Mouse (Mus musculus) erythroblast, embryonic 14.5 days (primary cell): ENCODE measurements around the gene Slc39a1. TPM values are rescaled to one million over a fixed set of nuclear protein-coding genes. Genes with fewer than 3 reads are reported as not detected.
A peak's percentile ranks its signal among the peaks of the same experiment; 100 is the strongest.

Source experiments
- H3K27me3 ChIP-seq: 2 replicates; pipeline ENCODE4 v1.6.1; 2012; ENCODE audit warnings: inconsistent platforms; ENCODE audit not compliant: control insufficient read depth
- H3K36me3 ChIP-seq: 2 replicates; pipeline ENCODE4 v1.6.1; 2012; ENCODE audit warnings: mild to moderate bottlenecking, inconsistent platforms; ENCODE audit not compliant: control insufficient read depth
- H3K4me1 ChIP-seq: 2 replicates; pipeline ENCODE4 v1.6.1; 2012; ENCODE audit warnings: inconsistent platforms; ENCODE audit not compliant: control insufficient read depth
- H3K4me3 ChIP-seq: replicated peaks from 2 replicates; pipeline ENCODE3; 2012; ENCODE audit warnings: moderate library complexity, mild to moderate bottlenecking, inconsistent platforms
- H3K9me3 ChIP-seq: 2 replicates; pipeline ENCODE4 v1.6.1; 2012; ENCODE audit warnings: low read length, inconsistent platforms, mixed read lengths; ENCODE audit not compliant: control insufficient read depth
- GATA1 ChIP-seq: IDR thresholded peaks from 2 replicates; pipeline ENCODE4 v1.6.1; 2012; ENCODE audit warnings: low read length, inconsistent platforms, mixed read lengths
- TAL1 ChIP-seq: IDR thresholded peaks from 3 replicates; pipeline ENCODE4 v1.6.1; 2012; ENCODE audit warnings: low read length, inconsistent platforms, mixed read lengths
- polyA plus RNA-seq: library from polyadenylated mRNA; stranded (reverse); fragments of >175 nt; gene quantifications from 2 replicates; pipeline ENCODE4 v1.2.3, GENCODE M21; 2012

Slc39a1 gene
- polyA plus RNA-seq, 1 experiment: 0.21 TPM

- Histone ChIP-seq H3K27me3 (no peaks in the 10 kb centered on the region), H3K36me3 (peaks cover 33% of the 10 kb centered on the region), H3K4me3 (peak within 1 kb of the TSS; percentile 88), H3K4me1 (peaks cover 35% of the 10 kb centered on the region), H3K9me3 (no peaks in the 10 kb centered on the region)
- no peak for TF ChIP-seq GATA1
- no peak for TF ChIP-seq TAL1
Measured at GRCm38 (mm10) chr3:90253653-90254418, 5.9 kb downstream of the Slc39a1 start, which contains the start of gene Crtc2. TSS of gene Crtc2 (plus strand) at chr3:90254163.

GRCm38 (mm10) chr3:90254419-90255193, 6.6 kb downstream of the Slc39a1 start:
- TF ChIP-seq GATA1 (no peak), TAL1 (no peak)

GRCm38 (mm10) chr3:90255194-90255565, 7.2 kb downstream of the Slc39a1 start:
- peaks cover 46% of the 10 kb centered on the region for H3K36me3 ChIP-seq
- H3K27me3 ChIP-seq: no peaks in the 10 kb centered on the region
- H3K4me3 ChIP-seq: peak overlapping the region; percentile 88
- peaks cover 31% of the 10 kb centered on the region for H3K4me1 ChIP-seq
- no peaks in the 10 kb centered on the region for H3K9me3 ChIP-seq
- TF ChIP-seq GATA1 (no peak), TAL1 (no peak)

More at GRCm38 (mm10) chr3:90254419-90255193, 6.6 kb downstream of the Slc39a1 start:
- Histone ChIP-seq H3K27me3 (no peaks in the 10 kb centered on the region), H3K4me3 (peak overlapping the region; percentile 88), H3K4me1 (peaks cover 31% of the 10 kb centered on the region), H3K9me3 (no peaks in the 10 kb centered on the region), H3K36me3 (peaks cover 40% of the 10 kb centered on the region)

GRCm38 (mm10) chr3:90255784-90256353, 7.9 kb downstream of the Slc39a1 start:
- H3K4me1 ChIP-seq: peaks cover 29% of the 10 kb centered on the region
- H3K9me3 ChIP-seq: no peaks in the 10 kb centered on the region
- TF ChIP-seq TAL1: no peak
- TF ChIP-seq GATA1: no peak
- H3K4me3 ChIP-seq: no peak overlapping the region
- no peaks in the 10 kb centered on the region for H3K27me3 ChIP-seq
- H3K36me3 ChIP-seq: peaks cover 50% of the 10 kb centered on the region

GRCm38 (mm10) chr3:90256731-90257530, 9.0 kb downstream of the Slc39a1 start:
- Histone ChIP-seq H3K4me1 (peaks cover 29% of the 10 kb centered on the region), H3K36me3 (peaks cover 51% of the 10 kb centered on the region), H3K27me3 (no peaks in the 10 kb centered on the region), H3K9me3 (no peaks in the 10 kb centered on the region), H3K4me3 (no peak overlapping the region)
- no peak for TF ChIP-seq GATA1
- no peak for TF ChIP-seq TAL1

GRCm38 (mm10) chr3:90258521-90258920, 10.5 kb downstream of the Slc39a1 start:
- Histone ChIP-seq H3K4me3 (no peak overlapping the region), H3K36me3 (peaks cover 66% of the 10 kb centered on the region), H3K27me3 (no peaks in the 10 kb centered on the region), H3K9me3 (no peaks in the 10 kb centered on the region), H3K4me1 (peaks cover 29% of the 10 kb centered on the region)
- TF ChIP-seq TAL1: no peak
- TF ChIP-seq GATA1: no peak

GRCm38 (mm10) chr3:90263121-90263771, 15.3 kb downstream of the Slc39a1 start:
- no peak for TF ChIP-seq GATA1
- TF ChIP-seq TAL1: no peak
- no peak overlapping the region for H3K4me3 ChIP-seq
- H3K4me1 ChIP-seq: peaks cover 38% of the 10 kb centered on the region
- peaks cover 63% of the 10 kb centered on the region for H3K36me3 ChIP-seq
- no peaks in the 10 kb centered on the region for H3K27me3 ChIP-seq
- H3K9me3 ChIP-seq: no peaks in the 10 kb centered on the region

GRCm38 (mm10) chr3:90264687-90265033, 16.7 kb downstream of the Slc39a1 start:
- Histone ChIP-seq H3K27me3 (no peaks in the 10 kb centered on the region), H3K36me3 (peaks cover 53% of the 10 kb centered on the region), H3K4me1 (peaks cover 47% of the 10 kb centered on the region), H3K4me3 (peak overlapping the region; percentile 91), H3K9me3 (no peaks in the 10 kb centered on the region)
- TF ChIP-seq GATA1: no peak
